Mouse (Mus musculus) spleen, adult 2 months (tissue): ENCODE data around the gene Fam189b.

Experiments used
- CTCF ChIP-seq: fragments of 200-500 bp; IDR thresholded peaks from 2 replicates; pipeline ENCODE4 v1.5.1; 2011; ENCODE audit warnings: mild to moderate bottlenecking, inconsistent platforms; ENCODE audit not compliant: insufficient read depth, insufficient read length, insufficient replicate concordance; ENCODE audit errors: extremely low read depth
- POLR2A ChIP-seq: fragments of 200-500 bp; IDR thresholded peaks from 2 replicates; pipeline ENCODE4 v1.6.1; 2011; ENCODE audit warnings: low read depth, low read length, inconsistent platforms

DNA sequence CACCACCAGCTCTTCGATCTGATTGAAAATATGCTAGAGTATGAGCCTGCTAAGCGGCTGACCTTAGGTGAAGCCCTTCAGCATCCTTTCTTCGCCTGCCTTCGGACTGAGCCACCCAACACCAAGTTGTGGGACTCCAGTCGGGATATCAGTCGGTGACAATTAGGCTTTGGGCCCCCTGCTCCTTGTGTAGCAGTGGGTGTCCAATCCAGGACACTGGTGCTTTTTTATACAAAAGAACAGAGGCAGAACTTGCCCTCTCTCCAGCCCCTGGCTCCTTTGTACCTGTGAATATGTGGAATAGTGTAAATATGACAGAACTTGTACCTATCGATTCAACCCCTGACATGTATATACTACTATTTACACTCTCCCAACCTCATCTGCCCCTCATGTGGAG is 6.5 kb upstream of the Fam189b start:
- TF ChIP-seq CTCF (no peak), POLR2A (no peak)
